ENCODE assay signal across 16 mouse cellular contexts in the genomic region with DNA sequence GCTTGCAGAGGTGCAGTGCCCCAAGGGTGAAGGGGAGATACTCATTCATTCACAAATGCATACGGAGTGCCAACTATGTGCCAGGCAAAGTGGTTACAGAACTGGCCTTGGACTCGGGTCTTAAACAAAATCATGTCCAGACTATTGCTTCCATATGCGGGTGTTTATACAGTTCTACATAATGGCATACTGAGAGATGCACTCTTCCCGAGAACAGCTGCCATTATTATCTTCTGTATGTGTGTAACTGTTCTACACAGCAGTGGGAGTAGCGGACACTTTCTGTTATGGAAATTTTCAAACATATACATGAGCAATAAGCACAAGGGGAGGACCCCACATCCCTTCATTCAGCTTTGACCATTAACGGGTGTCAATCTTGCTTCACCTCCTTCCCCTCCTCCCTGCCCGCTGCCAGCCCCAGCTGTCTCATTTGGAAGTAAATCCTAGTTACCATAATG.
DNase-seq lines count a peak whose midpoint lies in the region; ATAC-seq lines count a peak whose summit lies in the region.
"Had no signal": no experiment of that assay in that cellular context is flagged by ENCODE, and none has a peak within 500 bp of the region (broad histone marks: within the 10 kb centered on the region; RNA-seq: fewer than 3 reads in every experiment).

No protein-coding gene starts in this region.

- DNase-seq in embryonic facial prominence, embryonic 10.5 days (ENCODE audit: low spot score): no peak
- no peak for DNase-seq in lung, adult 18-20 months
- peak; percentile 13 for DNase-seq in 3T3-L1 (ENCODE audit: low read depth, low spot score)
- no peak for DNase-seq in hindbrain, embryonic 14.5 days (ENCODE audit: low spot score)
- DNase-seq in thymus, postnatal 4 days: no peak
- DNase-seq in right cerebral cortex, postnatal 36 days (ENCODE audit: low spot score in 2 of 2): no peak
- DNase-seq: adrenal gland, postnatal 36 days; cerebellum, adult 9-11 months; gastrocnemius, adult 2 months; heart, adult 18-20 months; thymus, adult 18-20 months had no signal

- no peak for ATAC-seq in embryonic facial prominence, embryonic 13.5 days (ENCODE audit: insufficient number of reproducible peaks, insufficient read depth, low FRiP score, low TSS enrichment, low read depth)
- peak; percentile 39; the same call in 1 of the 2 replicates for ATAC-seq in lung, embryonic 15.5 days (ENCODE audit: borderline replicate concordance, extremely low read depth, low FRiP score, low TSS enrichment)
- peak; percentile 56; the same call in 1 of the 2 replicates for ATAC-seq in hindbrain, embryonic 14.5 days (ENCODE audit: low FRiP score)
- ATAC-seq: Patski had no signal

- H3K9me3 ChIP-seq in embryonic facial prominence, embryonic 13.5 days: no peaks in the 10 kb centered on the region
- H3K9me3 ChIP-seq in embryonic facial prominence, embryonic 10.5 days: no peaks in the 10 kb centered on the region
- no peaks in the 10 kb centered on the region for H3K9me3 ChIP-seq in lung, embryonic 15.5 days
- no peaks in the 10 kb centered on the region for H3K9me3 ChIP-seq in hindbrain, embryonic 14.5 days (ENCODE audit: control insufficient read depth, low read length)

- peaks cover 21% of the 10 kb centered on the region for H3K4me1 ChIP-seq in embryonic facial prominence, embryonic 13.5 days
- peaks cover 13% of the 10 kb centered on the region for H3K4me1 ChIP-seq in embryonic facial prominence, embryonic 10.5 days
- H3K4me1 ChIP-seq in lung, embryonic 15.5 days: 0 out of 2 replicates have a peak, but pooled peaks cover 5% of the 10 kb centered on the region
- peaks cover 14% of the 10 kb centered on the region; the same call in 1 of the 2 replicates for H3K4me1 ChIP-seq in hindbrain, embryonic 14.5 days (replicated peaks; ENCODE audit: control insufficient read depth, insufficient read depth, low read length)

- peaks cover 38% of the 10 kb centered on the region for H3K36me3 ChIP-seq in embryonic facial prominence, embryonic 13.5 days
- H3K36me3 ChIP-seq in embryonic facial prominence, embryonic 10.5 days (replicated peaks): peaks cover 78% of the 10 kb centered on the region
- peaks cover 27% of the 10 kb centered on the region for H3K36me3 ChIP-seq in lung, embryonic 15.5 days
- peaks cover 25% of the 10 kb centered on the region for H3K36me3 ChIP-seq in hindbrain, embryonic 14.5 days (replicated peaks; ENCODE audit: control insufficient read depth, insufficient read depth)

- no peak overlapping the region for H3K4me3 ChIP-seq in embryonic facial prominence, embryonic 13.5 days
- H3K4me3 ChIP-seq in embryonic facial prominence, embryonic 10.5 days: no peak overlapping the region
- no peak overlapping the region for H3K4me3 ChIP-seq in lung, embryonic 15.5 days
- no peak overlapping the region for H3K4me3 ChIP-seq in hindbrain, embryonic 14.5 days (replicated peaks; ENCODE audit: low read length)
- H3K4me3 ChIP-seq: gastrocnemius, adult 2 months; layer of hippocampus, adult 2 months had no signal

- no peaks in the 10 kb centered on the region for H3K27me3 ChIP-seq in embryonic facial prominence, embryonic 13.5 days
- no peaks in the 10 kb centered on the region for H3K27me3 ChIP-seq in embryonic facial prominence, embryonic 10.5 days (replicated peaks; ENCODE audit: low read depth, poor library complexity, severe bottlenecking)
- no peaks in the 10 kb centered on the region for H3K27me3 ChIP-seq in lung, embryonic 15.5 days
- no peaks in the 10 kb centered on the region for H3K27me3 ChIP-seq in hindbrain, embryonic 14.5 days (ENCODE audit: control insufficient read depth, insufficient read depth, low read length)
- H3K27me3 ChIP-seq: Patski had no signal

- H3K27ac ChIP-seq in embryonic facial prominence, embryonic 13.5 days: peak overlapping the region; percentile 48; the same call in 1 of the 2 replicates
- no peak overlapping the region for H3K27ac ChIP-seq in embryonic facial prominence, embryonic 10.5 days (replicated peaks)
- H3K27ac ChIP-seq in lung, embryonic 15.5 days: no peak overlapping the region
- H3K27ac ChIP-seq in hindbrain, embryonic 14.5 days: peak overlapping the region; percentile 54; the same call in 1 of the 2 replicates
- H3K27ac ChIP-seq: gastrocnemius, adult 2 months; kidney, postnatal 0 days; layer of hippocampus, adult 2 months had no signal

- WGBS in embryonic facial prominence, embryonic 13.5 days: 51% methylated on average over 7 of the region's 7 CpGs
- WGBS in embryonic facial prominence, embryonic 10.5 days: 77% methylated on average over 7 of the region's 7 CpGs
- 56% methylated on average over 7 of the region's 7 CpGs for WGBS in lung, embryonic 15.5 days
- 33% methylated on average over 7 of the region's 7 CpGs for WGBS in hindbrain, embryonic 14.5 days

- H3K4me2 ChIP-seq in embryonic facial prominence, embryonic 13.5 days: no peak overlapping the region
- no peak overlapping the region for H3K4me2 ChIP-seq in lung, embryonic 15.5 days
- no peak overlapping the region for H3K4me2 ChIP-seq in hindbrain, embryonic 14.5 days (replicated peaks)

- H3K9ac ChIP-seq in embryonic facial prominence, embryonic 13.5 days: no peak overlapping the region
- no peak overlapping the region for H3K9ac ChIP-seq in lung, embryonic 15.5 days
- no peak overlapping the region for H3K9ac ChIP-seq in hindbrain, embryonic 14.5 days

Comparison
In these comparisons a context has a peak if more than half of its experiments do, and no peak if none do; other contexts are left out.
1. H3K27ac ChIP-seq: peak in embryonic facial prominence, embryonic 13.5 days (single experiment) and hindbrain, embryonic 14.5 days (single experiment); none in embryonic facial prominence, embryonic 10.5 days (single experiment) and lung, embryonic 15.5 days (single experiment).